Mouse (Mus musculus) layer of hippocampus, adult 9-10 months (tissue): ENCODE measurements around the gene Slc35d2.

Experiments used
- DNase-seq: peaks from one replicate; pipeline ENCODE4 v3.0.0; 2022; ENCODE audit warnings: low spot score

Gene Slc35d2

GRCm38 (mm10) chr13:64128858-64129615 is at the start of gene Slc35d2:
Gene Slc35d2 (minus strand): TSS chr13:64129368.
- no peak for DNase-seq

GRCm38 (mm10) chr13:64178000-64178399 is 48.8 kb upstream of the Slc35d2 start:
- no peak for DNase-seq

- no peak for DNase-seq
These were observed 40.6 kb upstream of the Slc35d2 start for GRCm38 (mm10) chr13:64169746-64170145.

- no peak for DNase-seq
These were observed 34.1 kb upstream of the Slc35d2 start for GRCm38 (mm10) chr13:64163147-64163715.

- DNase-seq, result no peak
These were observed 33.5 kb upstream of the Slc35d2 start for GRCm38 (mm10) chr13:64162626-64163025.

- no peak for DNase-seq
These were observed 32.9 kb upstream of the Slc35d2 start for GRCm38 (mm10) chr13:64161916-64162611.

GRCm38 (mm10) chr13:64161548-64161915 is 32.4 kb upstream of the Slc35d2 start, which contains the start of gene Habp4:
Gene Habp4 (plus strand): TSS chr13:64161824.
- peak; percentile 96 for DNase-seq

- DNase-seq, result no peak
These were observed 27.8 kb upstream of the Slc35d2 start for GRCm38 (mm10) chr13:64156966-64157365.

- DNase-seq, result no peak
These were observed 26.0 kb upstream of the Slc35d2 start for GRCm38 (mm10) chr13:64155171-64155571.

GRCm38 (mm10) chr13:64154651-64155050 is 25.5 kb upstream of the Slc35d2 start:
- DNase-seq, result no peak

GRCm38 (mm10) chr13:64153751-64154267 is 24.6 kb upstream of the Slc35d2 start:
- DNase-seq, result no peak

GRCm38 (mm10) chr13:64153083-64153682 is 24.0 kb upstream of the Slc35d2 start, which contains the start of gene Zfp367:
Gene Zfp367 (minus strand): TSS chr13:64153202.
- DNase-seq, result peak; percentile 93

- no peak for DNase-seq
These were observed 23.5 kb upstream of the Slc35d2 start for GRCm38 (mm10) chr13:64152671-64153082.

GRCm38 (mm10) chr13:64152241-64152669 is 23.1 kb upstream of the Slc35d2 start:
- DNase-seq, result no peak

GRCm38 (mm10) chr13:64150121-64150520 is 21.0 kb upstream of the Slc35d2 start:
- DNase-seq, result no peak

GRCm38 (mm10) chr13:64129616-64130375 is 628 bp upstream of the Slc35d2 start:
- peak; percentile 20 for DNase-seq

- no peak for DNase-seq
These were observed 2.9 kb downstream of the Slc35d2 start for GRCm38 (mm10) chr13:64126316-64126715.

GRCm38 (mm10) chr13:64124886-64125285 is 4.3 kb downstream of the Slc35d2 start:
- no peak for DNase-seq

GRCm38 (mm10) chr13:64123491-64124188 is 5.5 kb downstream of the Slc35d2 start:
- DNase-seq, result no peak

GRCm38 (mm10) chr13:64120760-64121159 is 8.4 kb downstream of the Slc35d2 start:
- DNase-seq, result no peak

GRCm38 (mm10) chr13:64117442-64117841 is 11.7 kb downstream of the Slc35d2 start:
- DNase-seq, result no peak
